Mouse (Mus musculus) lung, adult 2 months (tissue): ENCODE results near the gene Ldlr.

Experiments used
- CTCF ChIP-seq: fragments of 200-500 bp; IDR thresholded peaks from 2 replicates; pipeline ENCODE4 v1.5.1; 2011; ENCODE audit warnings: mild to moderate bottlenecking, low read length, control low read depth; ENCODE audit not compliant: insufficient read depth
- POLR2A ChIP-seq: fragments of 200-500 bp; IDR thresholded peaks from 2 replicates; pipeline ENCODE4 v1.6.1; 2011; ENCODE audit warnings: low read depth, mild to moderate bottlenecking, control low read depth, low read length, borderline replicate concordance; ENCODE audit errors: extremely low read depth

DNA sequence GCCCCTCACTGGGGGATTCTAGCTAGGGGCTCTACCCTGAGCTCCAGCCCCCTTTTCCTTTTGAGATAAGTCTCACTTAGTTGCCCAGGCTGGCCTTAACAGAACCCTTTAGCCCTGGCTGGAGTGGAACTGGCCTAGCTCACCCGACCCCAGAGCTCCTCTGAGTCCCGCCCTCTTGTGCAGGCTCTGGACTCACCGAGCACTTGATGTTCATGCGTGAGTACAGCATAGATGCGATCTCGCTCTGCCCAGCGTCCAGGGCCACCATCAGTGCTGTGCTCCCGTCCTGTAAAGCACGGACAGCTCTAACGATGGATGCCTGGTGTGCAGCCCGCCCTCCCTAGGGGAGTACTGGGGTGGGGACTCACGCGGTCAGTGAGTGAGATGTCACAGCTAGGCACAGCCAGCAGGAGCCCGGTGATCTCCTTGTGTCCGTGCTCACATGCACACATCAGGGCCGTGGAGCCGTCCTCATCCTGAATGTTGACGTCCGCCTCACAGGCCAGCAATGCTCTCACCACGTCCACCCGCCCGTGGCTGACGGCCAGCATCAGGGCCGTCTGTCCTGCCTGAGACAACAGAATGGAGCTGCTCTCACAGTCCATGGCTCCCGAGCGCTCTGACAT, 46.4 kb downstream of the Ldlr start:
- TF ChIP-seq CTCF (no peak), POLR2A (no peak)
